Mouse (Mus musculus) pancreas, adult 10 weeks (tissue): ENCODE data around the gene Plpp2. TPM values are rescaled to one million over a fixed set of nuclear protein-coding genes. Genes with fewer than 3 reads are reported as not detected.

ENCODE experiments used
- polyA plus RNA-seq: library from polyadenylated mRNA; stranded (reverse); fragments of 350-450 nt; fragmentation: Illumina TruSeq; extraction: RNeasy Lipid Tissue Mini Kit (QIAGEN cat#74804); gene quantifications from one replicate; pipeline ENCODE4 v1.2.3, GENCODE M21; 2015; ENCODE audit warnings: low read depth, low replicate concordance; ENCODE audit not compliant: insufficient read depth

Gene Plpp2
- 7.3 TPM for polyA plus RNA-seq

DNA sequence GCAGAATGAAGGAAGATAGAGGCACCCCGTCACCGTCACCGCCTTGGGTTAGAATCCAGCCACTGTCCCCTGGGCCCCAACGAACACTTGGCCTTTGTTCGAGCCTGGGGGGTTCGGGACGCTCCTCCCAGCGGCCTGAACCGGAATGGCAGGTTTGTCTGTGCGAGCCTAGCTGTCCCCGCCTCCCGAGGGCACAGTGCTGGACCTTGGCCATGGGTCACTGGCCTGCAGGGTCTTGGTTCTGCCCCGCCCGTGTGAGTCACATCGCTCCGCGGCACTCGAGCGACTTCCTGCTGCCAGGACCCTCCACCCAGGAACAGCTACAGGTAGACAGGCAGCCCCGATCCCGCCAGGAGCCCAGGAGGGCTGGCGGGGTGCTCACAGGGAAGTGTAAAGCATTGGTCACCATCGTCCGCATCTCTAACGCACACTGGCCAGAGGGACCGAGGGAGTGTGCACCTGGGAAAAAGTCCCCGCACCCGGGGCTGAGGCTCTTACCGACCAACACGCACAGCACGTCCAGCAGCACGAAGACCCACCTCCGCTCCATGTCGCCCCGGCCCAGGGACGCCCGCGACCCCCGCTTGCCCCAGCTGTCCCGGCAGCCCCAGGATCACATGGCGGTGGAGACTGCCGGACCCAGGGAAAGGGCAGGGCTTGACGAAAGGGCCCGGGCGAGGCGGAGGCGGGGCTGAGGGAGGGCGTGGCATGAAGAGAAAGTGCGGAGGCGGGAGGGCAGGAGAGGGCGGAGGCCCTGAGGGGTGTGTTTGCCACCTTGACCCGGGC, at the start of gene Plpp2:
Plpp2 (minus strand) TSS at position 671 of the 786 bp plus-strand sequence.

GRCm38 (mm10) chr10:79554330-79555237, 21.0 kb upstream of the Plpp2 start, which contains the start of gene Mier2:
TSS of gene Mier2 (minus strand) at chr10:79555199.

Other genes starting within 250 kb of the Plpp2 start
- not detected for gene Vmn2r82, start 177.3 kb downstream of the Plpp2 start, polyA plus RNA-seq
- not detected for gene Vmn2r83, start 65.1 kb downstream of the Plpp2 start, polyA plus RNA-seq
- 10.7 TPM for gene Mier2, start 21.4 kb upstream of the Plpp2 start, polyA plus RNA-seq
- gene Theg, start 53.5 kb upstream of the Plpp2 start, polyA plus RNA-seq: not detected
- 0.61 TPM for gene C2cd4c, start 80.2 kb upstream of the Plpp2 start, polyA plus RNA-seq
- 3.3 TPM for gene Shc2, start 104.1 kb upstream of the Plpp2 start, polyA plus RNA-seq
- not detected for gene Odf3l2, start 111.9 kb upstream of the Plpp2 start, polyA plus RNA-seq
- not detected for gene Madcam1, start 130.8 kb upstream of the Plpp2 start, polyA plus RNA-seq
- 4.6 TPM for gene Tpgs1, start 135.6 kb upstream of the Plpp2 start, polyA plus RNA-seq
- gene Cdc34, start 148.4 kb upstream of the Plpp2 start, polyA plus RNA-seq: 47.7 TPM
- 0.74 TPM for gene Gzmm, start 155.2 kb upstream of the Plpp2 start, polyA plus RNA-seq
- gene Bsg, start 170.7 kb upstream of the Plpp2 start, polyA plus RNA-seq: 168 TPM
- 0.83 TPM for gene Hcn2, start 182.8 kb upstream of the Plpp2 start, polyA plus RNA-seq
- gene Polrmt, start 212.8 kb upstream of the Plpp2 start, polyA plus RNA-seq: 29.7 TPM
- not detected for gene Fgf22, start 221.3 kb upstream of the Plpp2 start, polyA plus RNA-seq
- gene Rnf126, start 233.2 kb upstream of the Plpp2 start, polyA plus RNA-seq: 22.3 TPM
- gene Fstl3, start 243.5 kb upstream of the Plpp2 start, polyA plus RNA-seq: 7.2 TPM